Mouse (Mus musculus) bone marrow, adult 2 months (tissue): Measurements from ENCODE around the gene Ly6g6f.

Source experiments
- CTCF ChIP-seq: fragments of 200-500 bp; IDR thresholded peaks from 2 replicates; pipeline ENCODE4 v1.5.1; 2011; ENCODE audit warnings: low read length, control low read depth; ENCODE audit not compliant: control insufficient read depth, insufficient read depth
- POLR2A ChIP-seq: fragments of 200-500 bp; IDR thresholded peaks from 2 replicates; pipeline ENCODE4 v1.6.1; 2011; ENCODE audit warnings: low read depth, mild to moderate bottlenecking, control low read depth, low read length, borderline replicate concordance; ENCODE audit not compliant: control insufficient read depth

GRCm38 (mm10) chr17:35083929-35084497 lies 1.4 kb downstream of the Ly6g6f start:
- TF ChIP-seq CTCF (no peak), POLR2A (no peak)
